Mouse (Mus musculus) mouse embryonic stem cell (cell line): ENCODE measurements around the gene Anks1.

Experiments used
- in situ Hi-C, 2 experiments: fragments of 300-500 bp; cut with MboI; formaldehyde crosslinking; loops; 1 replicate in 1 of 2; 3 replicates in 1 of 2; pipeline ENCODE4 v1.14.3; 2019 to 2020; ENCODE audit warnings: low sequenced_read_pairs in 2 of 2, low pct_unique_long_range_greater_than_20kb in 1 of 2, mixed read lengths in 1 of 2; ENCODE audit not compliant: unreplicated experiment in 1 of 2

Anks1 gene

DNA sequence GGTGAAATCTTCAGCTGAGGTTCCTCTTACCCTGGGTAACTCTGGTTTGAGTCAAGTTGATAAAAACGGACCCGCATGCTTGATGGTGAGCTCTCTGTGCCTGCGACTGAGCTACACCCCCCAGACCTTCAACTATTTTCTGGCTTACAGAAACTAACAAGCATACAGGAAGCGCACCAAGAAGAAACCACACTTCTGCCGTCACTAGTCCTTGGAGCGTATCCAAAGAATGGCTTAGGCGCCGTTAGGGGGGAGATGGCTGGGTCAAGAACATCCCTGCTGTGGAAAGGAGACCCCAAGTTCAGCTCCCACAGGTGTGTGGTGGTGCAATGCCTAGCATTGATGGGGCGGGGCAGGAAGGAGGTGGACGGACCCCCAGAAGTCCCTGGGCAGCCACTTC lies 187.3 kb downstream of the Anks1 start:
- in situ Hi-C loops, result no loop called here

DNA sequence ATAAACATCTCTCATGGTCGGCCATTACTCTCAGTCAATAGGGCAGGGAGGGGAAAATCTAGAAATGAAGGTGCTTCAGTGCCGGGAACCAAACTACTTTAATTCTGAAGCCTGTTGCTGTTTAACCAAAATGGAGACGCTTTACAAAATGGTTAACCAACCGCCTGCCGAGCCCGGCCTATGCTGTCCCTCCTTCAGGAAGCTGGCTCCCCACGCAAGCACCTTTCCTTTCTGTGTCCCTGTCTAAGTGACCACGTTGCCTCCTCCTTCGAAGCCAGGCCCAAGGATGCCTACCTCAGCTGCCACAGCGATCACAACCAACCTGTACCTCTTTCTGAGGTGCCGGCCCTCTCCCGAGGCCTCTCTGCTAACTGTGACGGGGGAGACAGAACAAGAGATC lies 188.2 kb downstream of the Anks1 start:
- in situ Hi-C loops, result no loop called here

DNA sequence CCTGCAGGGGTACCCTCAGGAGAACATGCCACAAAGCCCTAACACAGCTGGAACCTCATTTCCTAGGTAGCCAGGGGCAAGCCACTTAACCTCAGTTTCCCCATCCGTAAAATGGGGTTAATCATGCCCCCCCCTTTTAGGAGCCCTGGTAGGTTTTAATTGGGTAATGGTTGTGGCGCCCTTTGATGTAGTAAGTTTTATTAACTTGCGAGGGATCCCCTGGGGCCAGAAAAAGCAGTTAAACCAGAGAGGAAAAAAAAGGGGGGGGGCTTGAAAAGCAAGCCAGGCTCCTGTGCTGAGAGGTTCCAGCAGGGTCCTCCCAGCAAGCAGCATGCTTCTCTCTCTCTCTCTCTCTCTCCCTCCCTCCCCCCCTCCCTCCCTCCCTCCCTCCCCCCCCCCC lies 190.0 kb downstream of the Anks1 start:
- in situ Hi-C loops, result no loop called here

- in situ Hi-C loops, result no loop called here
Observed at GRCm38 (mm10) chr17:28100669-28101068, 191.6 kb downstream of the Anks1 start.

GRCm38 (mm10) chr17:28101284-28101887 lies 192.3 kb downstream of the Anks1 start:
- in situ Hi-C loops, result no loop called here

GRCm38 (mm10) chr17:28101902-28102319 lies 192.8 kb downstream of the Anks1 start:
- in situ Hi-C loops, result no loop called here

DNA sequence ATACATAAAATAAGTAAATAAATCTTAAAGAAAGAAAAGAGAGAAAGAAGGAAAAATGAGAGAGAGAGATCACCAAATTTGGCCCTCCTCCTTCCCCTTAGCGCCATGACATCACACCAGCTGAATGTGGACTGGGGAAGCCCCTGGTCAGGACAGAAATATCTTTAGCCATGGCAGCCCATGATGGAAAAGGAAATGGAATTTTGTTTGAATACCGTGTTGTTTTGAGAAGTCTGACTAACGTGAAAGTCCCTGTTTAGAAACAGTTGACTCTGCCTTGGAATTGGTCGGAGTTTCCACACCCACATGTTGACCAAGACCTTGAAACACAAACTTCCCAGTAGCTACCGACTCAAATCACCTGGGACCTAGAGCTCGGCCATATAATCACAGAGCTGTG lies 195.3 kb downstream of the Anks1 start:
- in situ Hi-C loops, result no loop called here

DNA sequence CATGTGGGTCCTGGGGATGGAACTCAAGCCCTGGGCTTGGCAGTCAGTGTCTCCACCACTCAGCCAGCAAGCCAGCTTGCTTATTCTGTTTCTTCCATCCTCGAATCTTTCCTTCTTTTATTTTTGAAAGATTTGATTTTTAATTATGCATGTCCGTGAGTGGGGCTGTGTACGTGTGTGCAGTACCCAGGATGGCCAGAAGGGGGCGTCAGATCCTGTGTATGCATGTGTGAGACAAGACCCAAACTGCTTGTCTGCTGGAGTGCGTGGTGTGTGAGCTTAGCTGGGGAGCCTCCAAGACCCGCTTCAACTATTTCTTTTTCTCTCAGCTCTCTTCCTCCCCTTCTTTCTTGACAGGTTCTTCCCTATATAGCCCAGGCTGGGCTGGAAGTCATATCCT lies 197.2 kb downstream of the Anks1 start:
- in situ Hi-C loops, result no loop called here

DNA sequence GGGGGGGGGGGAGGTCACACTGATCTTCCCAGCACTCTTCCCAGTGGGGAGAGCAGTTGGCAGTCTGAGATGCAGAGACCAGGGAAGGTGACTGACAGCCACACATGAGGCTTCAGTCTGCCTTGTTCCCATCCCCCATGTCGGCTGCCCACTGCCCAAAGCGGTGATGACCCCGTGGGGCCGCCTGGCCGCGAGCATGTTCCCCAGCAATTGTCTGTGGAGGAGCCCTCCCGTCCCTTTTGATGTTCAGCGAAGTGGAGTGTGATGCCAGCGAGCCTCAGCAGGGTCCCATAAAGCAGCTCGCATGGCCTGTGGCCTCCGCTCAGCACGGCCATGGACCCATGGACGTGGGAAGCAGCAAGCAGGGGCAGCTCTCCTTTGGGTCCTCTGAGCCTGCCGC lies 198.2 kb downstream of the Anks1 start:
- in situ Hi-C loops, result no loop called here

DNA sequence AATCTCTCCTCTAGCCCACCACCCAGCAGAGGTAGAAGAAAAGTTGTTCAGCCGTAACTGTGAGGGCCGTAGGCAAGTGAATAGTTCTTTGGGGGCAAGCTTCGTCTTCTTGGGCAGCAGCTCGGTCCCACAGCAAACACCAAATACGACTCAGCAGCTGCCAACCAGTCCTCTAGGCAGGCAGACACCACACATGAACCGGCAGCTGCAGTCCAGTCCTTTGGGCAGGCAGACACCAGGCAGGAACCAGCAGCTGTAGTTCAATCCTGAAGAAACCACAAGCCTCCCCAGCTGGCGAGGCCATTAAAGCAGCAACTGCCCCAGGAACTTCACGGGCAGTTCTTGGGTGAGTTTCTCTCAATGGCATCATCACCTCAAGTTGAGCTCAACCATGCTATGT lies 203.2 kb downstream of the Anks1 start:
- in situ Hi-C loops, result loop anchor here in 1 of 2 experiments (5.0 kb wide), 1 partner anchor 55 kb away; no protein-coding TSS in a partner anchor
